Mouse (Mus musculus) lung, postnatal 14 days (tissue): ENCODE results near the gene Irf2.
"Not testable (repeated sequence)": the region's sequence is repeated elsewhere in the genome, so short reads cannot be mapped to it uniquely, and the experiment has no call there.

ENCODE experiments used
- DNase-seq: peaks from one replicate; pipeline ENCODE4 v3.0.0; 2021

Gene Irf2

DNA sequence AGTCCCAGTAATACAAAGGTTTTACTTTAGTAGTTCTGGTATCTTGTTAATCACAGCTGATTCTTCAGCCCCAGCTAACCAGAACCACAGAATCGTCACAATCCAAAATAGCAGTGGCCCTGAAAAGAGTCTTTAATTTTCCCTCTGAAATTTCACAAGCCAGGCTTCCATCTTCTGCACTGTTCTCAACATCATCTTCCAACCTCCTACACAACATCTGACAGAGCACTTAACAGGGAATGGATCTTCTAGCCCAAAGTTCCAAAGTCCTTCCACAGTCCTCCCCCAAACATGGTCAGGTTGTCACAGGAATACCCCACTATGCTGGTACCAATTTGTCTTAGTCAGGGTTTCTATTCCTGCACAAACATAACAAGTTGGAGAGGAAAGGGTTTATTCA lies 9.9 kb upstream of the Irf2 start:
- not testable (repeated sequence) for DNase-seq

GRCm38 (mm10) chr8:46732381-46732915 lies 7.1 kb upstream of the Irf2 start:
- no peak for DNase-seq

DNA sequence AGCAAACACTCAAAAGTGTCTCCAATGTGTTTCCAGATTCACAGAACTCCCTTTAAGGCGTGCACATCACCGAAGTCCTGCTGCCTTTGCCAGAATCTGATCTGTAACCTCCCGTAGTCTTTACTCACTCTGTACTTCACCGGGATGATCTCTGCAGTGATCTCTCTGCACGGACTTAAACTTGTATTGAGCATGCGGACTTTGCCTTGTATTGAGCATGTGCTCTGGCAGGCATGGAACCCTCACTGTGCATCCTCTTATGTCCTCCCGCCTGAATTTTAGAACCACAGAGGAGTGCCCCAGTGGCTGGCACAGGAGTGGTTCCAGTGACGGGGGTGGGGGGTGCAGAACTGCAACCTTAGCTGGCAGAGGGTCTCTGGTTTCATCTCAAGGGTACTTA lies 5.9 kb upstream of the Irf2 start:
- no peak for DNase-seq

DNA sequence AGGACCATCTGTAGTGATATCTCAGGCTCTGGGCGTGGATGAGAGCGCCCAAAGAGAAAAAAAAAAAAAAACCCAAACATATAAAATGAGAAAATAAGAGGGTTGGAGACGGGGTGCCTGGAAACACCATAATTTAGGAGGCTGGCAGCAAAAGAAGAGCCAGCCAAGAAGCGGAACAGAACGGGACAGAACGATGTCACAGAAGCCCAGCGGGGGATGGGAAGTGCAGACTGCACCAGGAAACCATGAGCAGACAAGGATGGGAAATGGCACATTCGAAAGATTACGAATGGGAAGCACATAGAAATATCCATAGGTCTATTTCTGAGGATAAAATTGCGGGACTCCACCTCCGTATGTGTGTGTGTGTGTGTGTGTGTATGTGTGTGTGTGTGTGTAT lies 4.0 kb upstream of the Irf2 start:
- DNase-seq, result no peak

DNA sequence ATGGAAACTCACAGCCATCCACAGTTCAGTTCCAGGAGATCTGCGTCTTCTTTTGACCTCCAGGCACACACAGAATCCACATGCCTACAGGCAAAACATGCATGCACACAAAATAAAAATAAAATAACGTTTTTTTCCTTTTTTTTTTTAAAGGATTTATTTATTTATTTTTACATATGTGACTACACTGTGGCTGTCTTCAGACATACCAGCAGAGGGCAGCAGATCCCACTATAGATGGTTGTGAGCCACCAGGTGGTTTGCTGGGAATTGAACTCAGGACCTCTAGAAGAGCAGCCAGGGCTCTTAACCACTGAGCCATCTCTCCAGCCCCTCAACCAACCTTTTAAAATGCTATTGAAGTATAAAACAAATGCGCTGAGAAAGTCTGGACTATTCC lies 3.3 kb upstream of the Irf2 start:
- DNase-seq, result no peak

GRCm38 (mm10) chr8:46737421-46737820 lies 2.1 kb upstream of the Irf2 start:
- peak; percentile 34 for DNase-seq

- peak; percentile 64 for DNase-seq
Measured at GRCm38 (mm10) chr8:46737907-46738306, 1.6 kb upstream of the Irf2 start.

DNA sequence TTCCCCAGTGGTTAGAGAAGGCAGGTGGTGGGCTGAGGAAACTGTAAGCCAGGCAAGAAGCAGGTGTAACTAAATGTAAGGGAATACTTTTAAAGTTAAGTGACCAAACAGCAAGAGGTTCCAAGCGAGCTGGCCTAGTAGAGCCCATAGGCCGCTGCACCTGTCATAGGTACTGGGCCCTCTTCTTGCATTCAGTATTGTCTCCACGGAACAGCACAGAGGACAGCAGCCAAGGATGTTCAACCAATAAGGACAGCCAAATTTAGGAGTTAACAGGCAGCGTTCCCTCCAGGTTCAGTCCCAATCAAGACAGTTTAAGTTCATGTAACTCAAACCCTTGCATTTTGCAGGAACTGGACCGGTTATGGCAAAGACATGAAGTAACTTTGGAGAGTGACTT lies 931 bp upstream of the Irf2 start:
- DNase-seq, result no peak

DNA sequence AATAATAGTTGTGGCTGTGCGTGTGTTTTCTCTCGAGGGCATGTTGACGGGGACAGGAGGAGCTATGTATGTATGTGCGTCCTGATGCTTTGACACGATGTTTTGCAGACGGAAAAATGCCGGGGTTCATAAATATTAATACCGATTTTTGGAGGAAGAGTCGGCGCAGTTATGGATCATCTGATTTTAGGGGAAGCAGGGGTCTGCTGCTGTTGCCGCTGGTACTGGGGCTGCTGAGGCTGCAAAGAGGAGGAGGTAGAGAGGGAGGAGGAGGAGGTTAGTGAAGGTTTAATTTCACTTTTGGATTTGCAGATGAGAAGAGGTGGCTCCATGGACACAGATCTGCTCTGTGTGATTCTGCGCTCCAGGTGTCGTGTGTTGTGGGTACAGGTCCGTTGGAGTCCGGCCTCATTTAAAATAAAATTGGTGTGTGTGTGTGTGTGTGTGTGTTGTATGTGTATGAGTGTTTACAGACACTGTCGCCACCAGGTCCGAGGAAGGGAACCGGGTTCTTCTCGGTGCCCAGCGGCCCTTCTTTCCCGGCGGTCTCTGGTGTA lies 502 bp downstream of the Irf2 start:
- peak; percentile 36 for DNase-seq

- DNase-seq, result peak; percentile 64
Measured at GRCm38 (mm10) chr8:46740513-46741280, 1.2 kb downstream of the Irf2 start.

DNA sequence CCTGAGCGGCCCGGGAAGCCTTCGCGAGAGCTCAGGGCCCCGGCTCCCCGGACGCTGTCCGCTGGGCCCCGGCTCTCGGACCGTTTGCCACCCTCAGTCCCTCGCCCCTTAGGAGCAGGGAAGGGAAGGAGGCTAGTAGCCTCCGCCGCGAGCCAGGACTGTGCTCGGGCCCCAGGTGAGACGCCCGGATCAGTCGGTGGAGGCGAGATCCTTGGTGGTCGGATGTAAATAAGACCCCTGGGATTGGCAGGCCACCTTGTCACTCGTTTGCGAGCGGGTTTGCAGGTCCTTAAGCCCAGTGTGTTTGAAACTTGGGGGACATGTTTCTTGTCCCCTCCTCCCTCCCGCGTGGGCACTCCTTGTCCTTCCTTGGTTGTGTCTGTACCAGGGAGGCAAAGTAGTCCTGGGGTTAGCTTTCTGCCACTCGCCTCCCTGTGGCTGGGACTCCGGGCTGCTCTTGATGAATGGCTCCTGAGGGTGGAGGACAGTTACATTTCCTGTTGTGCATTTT lies 1.8 kb downstream of the Irf2 start:
- peak; percentile 72 for DNase-seq

- DNase-seq, result no peak
Measured at GRCm38 (mm10) chr8:46741991-46742690, 2.6 kb downstream of the Irf2 start.

DNA sequence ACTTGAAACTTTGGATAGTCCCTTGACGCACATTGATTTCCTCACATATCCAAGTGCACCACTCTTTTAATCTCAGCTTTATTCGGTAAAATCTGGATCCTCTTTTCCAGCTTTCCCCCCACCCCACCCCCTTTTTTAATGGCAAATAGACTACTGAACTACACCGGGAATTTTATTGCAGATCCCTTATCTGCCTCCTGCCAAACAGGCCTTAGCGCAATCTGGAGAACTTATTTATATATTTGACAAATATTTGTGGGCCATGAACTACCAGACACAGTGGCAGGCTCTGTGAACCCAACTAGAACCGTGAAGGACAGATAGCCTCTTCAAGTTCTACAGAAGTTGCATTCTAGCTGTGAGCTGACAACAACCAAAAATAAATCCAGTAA lies 3.2 kb downstream of the Irf2 start:
- DNase-seq, result no peak

GRCm38 (mm10) chr8:46745464-46745863 lies 5.9 kb downstream of the Irf2 start:
- no peak for DNase-seq

- no peak for DNase-seq
Measured at GRCm38 (mm10) chr8:46747311-46747980, 7.9 kb downstream of the Irf2 start.

- no peak for DNase-seq
Measured at GRCm38 (mm10) chr8:46750000-46750399, 10.5 kb downstream of the Irf2 start.

DNA sequence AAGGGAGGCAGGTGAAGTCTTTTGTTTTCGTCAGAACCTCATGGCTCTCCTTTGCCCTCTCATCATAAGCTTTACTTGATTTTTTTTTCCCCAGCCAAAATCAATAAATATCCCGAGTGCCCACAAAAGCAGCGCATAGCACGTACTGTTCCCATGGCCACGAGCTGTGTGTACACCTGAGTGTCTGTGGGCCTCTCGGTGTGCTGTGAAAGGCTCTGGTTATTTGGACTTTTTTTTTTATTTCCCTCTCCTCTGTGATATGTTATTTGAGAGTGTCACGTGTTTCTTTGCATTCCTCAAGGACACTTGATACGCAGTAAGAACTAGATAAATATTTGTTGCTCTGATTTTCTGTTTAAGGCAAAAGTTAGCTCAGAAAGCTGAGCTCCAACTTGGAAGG lies 11.0 kb downstream of the Irf2 start:
- DNase-seq, result no peak

DNA sequence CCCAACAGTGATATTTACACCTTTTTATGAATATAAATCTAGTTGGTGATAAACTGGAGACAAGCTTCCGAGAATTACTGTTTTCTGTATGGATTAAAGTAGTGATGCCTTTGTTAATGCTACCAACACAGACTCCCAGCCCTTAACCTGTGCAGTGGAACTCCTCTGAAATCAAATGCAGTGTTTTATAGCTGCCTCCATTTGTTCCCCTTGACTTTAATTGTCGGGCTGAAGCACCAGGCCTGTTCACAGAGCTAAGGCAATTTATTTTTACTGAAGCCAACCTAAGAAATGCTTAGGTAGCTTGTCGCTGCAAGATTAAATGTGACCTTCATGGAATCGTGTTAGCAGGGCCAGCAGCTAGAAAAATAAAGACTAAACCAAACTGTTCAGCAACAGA lies 11.6 kb downstream of the Irf2 start:
- no peak for DNase-seq

GRCm38 (mm10) chr8:46752986-46753385 lies 13.5 kb downstream of the Irf2 start:
- no peak for DNase-seq

DNA sequence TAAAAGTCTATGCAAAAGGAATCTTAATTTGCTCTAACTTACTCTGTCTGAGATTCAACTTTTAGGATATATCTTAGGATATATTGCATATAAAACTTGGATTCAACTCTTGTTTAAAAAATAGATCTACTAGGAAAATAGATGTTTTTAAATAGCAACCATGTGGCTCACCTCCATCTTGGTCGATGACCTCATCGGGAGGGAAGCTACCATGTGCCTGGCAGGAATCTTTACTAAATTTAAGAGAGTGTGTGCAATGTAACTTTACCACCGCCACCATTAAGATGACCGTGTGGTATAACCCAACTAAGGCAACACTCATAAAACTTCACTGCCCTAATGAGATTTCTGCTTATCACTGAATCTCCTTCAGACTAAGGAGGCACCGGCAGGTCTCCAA lies 14.8 kb downstream of the Irf2 start:
- no peak for DNase-seq

- DNase-seq, result no peak
Measured at GRCm38 (mm10) chr8:46755731-46756333, 16.3 kb downstream of the Irf2 start.

DNA sequence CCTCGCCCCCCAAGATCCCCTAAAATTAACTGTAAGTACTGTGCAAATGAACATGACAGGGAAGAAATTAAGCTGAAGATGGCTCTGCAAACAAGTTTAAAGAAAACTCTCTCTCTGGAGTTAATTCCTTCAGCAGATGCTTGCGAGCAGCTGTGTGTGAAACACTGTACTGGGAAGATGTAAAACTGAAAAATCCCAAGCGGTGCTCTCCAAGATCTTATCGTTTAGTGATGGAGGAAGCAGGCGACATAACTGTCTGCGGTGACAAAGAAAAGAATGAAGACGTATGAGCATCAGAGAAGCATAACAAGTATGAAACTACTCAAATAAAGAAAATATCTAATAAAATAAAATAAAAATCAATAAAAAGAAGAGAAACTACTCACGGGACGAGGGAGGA lies 18.1 kb downstream of the Irf2 start:
- DNase-seq, result no peak

GRCm38 (mm10) chr8:46758131-46758530 lies 18.6 kb downstream of the Irf2 start:
- no peak for DNase-seq
